Mouse (Mus musculus): ENCODE measurements around the gene Ddb2. TPM values are rescaled to one million over a fixed set of nuclear protein-coding genes. Genes with fewer than 3 reads are reported as not detected.

Ddb2 gene
- polyA plus RNA-seq, 1 experiment from 2014 or later: 12.6 TPM

- no peaks in the 10 kb centered on the region for H3K4me1 ChIP-seq (ENCODE audit: control insufficient read depth, insufficient read depth, low read length)
- DNase-seq (ENCODE audit: low spot score) (no peak), ATAC-seq (replicated peaks; ENCODE audit: insufficient number of reproducible peaks, low FRiP score, low TSS enrichment, low read depth) (no peak)
- H3K9ac ChIP-seq (replicated peaks; ENCODE audit: low read length): no peak overlapping the region
- no peak overlapping the region for H3K4me3 ChIP-seq (ENCODE audit: low read depth, low read length)
- no peaks in the 10 kb centered on the region for H3K36me3 ChIP-seq (replicated peaks; ENCODE audit: control insufficient read depth, insufficient read depth, low read depth, low read length)
- 76% methylated on average over 4 of the region's 4 CpGs for WGBS
- no peak overlapping the region for H3K27ac ChIP-seq (replicated peaks; ENCODE audit: low read depth, low read length)
- H3K9me3 ChIP-seq (replicated peaks; ENCODE audit: control insufficient read depth, low read length): no peaks in the 10 kb centered on the region
- no peak overlapping the region for H3K4me2 ChIP-seq (ENCODE audit: low read depth, low read length)
- no peaks in the 10 kb centered on the region for H3K27me3 ChIP-seq (ENCODE audit: control insufficient read depth, insufficient read depth, low read length)
Observed at GRCm38 (mm10) chr2:91217032-91217431, 19.8 kb downstream of the Ddb2 start.

DNA sequence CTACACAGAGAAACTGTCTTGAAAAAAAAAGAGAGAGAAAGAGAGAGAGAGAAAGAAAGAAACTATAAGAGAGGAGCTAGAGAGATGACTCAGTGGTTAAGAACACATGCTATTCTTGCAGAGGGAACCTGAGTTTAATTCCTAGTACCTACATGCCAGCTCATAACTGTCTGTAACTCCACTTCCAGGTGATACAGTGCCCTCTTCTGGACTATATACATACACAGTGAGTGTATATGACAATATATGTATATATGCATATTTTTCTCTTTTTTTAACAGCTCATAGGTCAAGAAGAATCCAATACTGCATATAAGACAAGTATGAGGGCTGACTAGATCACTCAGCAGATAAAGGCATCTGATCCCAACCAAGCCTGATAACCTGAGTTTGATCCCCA lies 23.5 kb downstream of the Ddb2 start:
- no peak for DNase-seq (ENCODE audit: low spot score)
- Histone ChIP-seq H3K27me3 (ENCODE audit: control insufficient read depth, insufficient read depth, low read length) (no peaks in the 10 kb centered on the region), H3K4me2 (ENCODE audit: low read depth, low read length) (no peak overlapping the region), H3K36me3 (replicated peaks; ENCODE audit: control insufficient read depth, insufficient read depth, low read depth, low read length) (no peaks in the 10 kb centered on the region; the same call in 1 of the 2 replicates), H3K9ac (replicated peaks; ENCODE audit: low read length) (no peak overlapping the region), H3K27ac (replicated peaks; ENCODE audit: low read depth, low read length) (no peak overlapping the region), H3K4me3 (ENCODE audit: low read depth, low read length) (no peak overlapping the region), H3K9me3 (replicated peaks; ENCODE audit: control insufficient read depth, low read length) (no peaks in the 10 kb centered on the region), H3K4me1 (ENCODE audit: control insufficient read depth, insufficient read depth, low read length) (no peaks in the 10 kb centered on the region)
- no peak for ATAC-seq (replicated peaks; ENCODE audit: insufficient number of reproducible peaks, low FRiP score, low TSS enrichment, low read depth)

- ATAC-seq (replicated peaks; ENCODE audit: insufficient number of reproducible peaks, low FRiP score, low TSS enrichment, low read depth) (no peak), DNase-seq (ENCODE audit: low spot score) (no peak)
- Histone ChIP-seq H3K4me3 (ENCODE audit: low read depth, low read length) (no peak overlapping the region), H3K27ac (replicated peaks; ENCODE audit: low read depth, low read length) (no peak overlapping the region), H3K4me1 (ENCODE audit: control insufficient read depth, insufficient read depth, low read length) (no peaks in the 10 kb centered on the region), H3K9ac (replicated peaks; ENCODE audit: low read length) (no peak overlapping the region), H3K36me3 (replicated peaks; ENCODE audit: control insufficient read depth, insufficient read depth, low read depth, low read length) (peaks cover 4% of the 10 kb centered on the region), H3K27me3 (ENCODE audit: control insufficient read depth, insufficient read depth, low read length) (no peaks in the 10 kb centered on the region), H3K9me3 (replicated peaks; ENCODE audit: control insufficient read depth, low read length) (no peaks in the 10 kb centered on the region), H3K4me2 (ENCODE audit: low read depth, low read length) (no peak overlapping the region)
- WGBS: 90% methylated on average over 9 of the region's 9 CpGs
Observed at GRCm38 (mm10) chr2:91206254-91206775, 30.5 kb downstream of the Ddb2 start.

GRCm38 (mm10) chr2:91202972-91203656 lies 33.7 kb downstream of the Ddb2 start:
- ATAC-seq (replicated peaks; ENCODE audit: insufficient number of reproducible peaks, low FRiP score, low TSS enrichment, low read depth): peak; percentile 77; the same call in 1 of the 2 replicates
- H3K27ac ChIP-seq (replicated peaks; ENCODE audit: low read depth, low read length): peak overlapping the region; percentile 74
- 11% methylated on average over 20 of the region's 20 CpGs for WGBS
- DNase-seq (ENCODE audit: low spot score): no peak
- no peaks in the 10 kb centered on the region for H3K27me3 ChIP-seq (ENCODE audit: control insufficient read depth, insufficient read depth, low read length)
- peak overlapping the region; percentile 57 for H3K4me2 ChIP-seq (ENCODE audit: low read depth, low read length)
- H3K9me3 ChIP-seq (replicated peaks; ENCODE audit: control insufficient read depth, low read length): no peaks in the 10 kb centered on the region
- H3K4me3 ChIP-seq (ENCODE audit: low read depth, low read length): peak overlapping the region; percentile 69
- no peaks in the 10 kb centered on the region for H3K4me1 ChIP-seq (ENCODE audit: control insufficient read depth, insufficient read depth, low read length)
- peaks cover 4% of the 10 kb centered on the region for H3K36me3 ChIP-seq (replicated peaks; ENCODE audit: control insufficient read depth, insufficient read depth, low read depth, low read length)
- H3K9ac ChIP-seq (replicated peaks; ENCODE audit: low read length): peak overlapping the region; percentile 79

DNA sequence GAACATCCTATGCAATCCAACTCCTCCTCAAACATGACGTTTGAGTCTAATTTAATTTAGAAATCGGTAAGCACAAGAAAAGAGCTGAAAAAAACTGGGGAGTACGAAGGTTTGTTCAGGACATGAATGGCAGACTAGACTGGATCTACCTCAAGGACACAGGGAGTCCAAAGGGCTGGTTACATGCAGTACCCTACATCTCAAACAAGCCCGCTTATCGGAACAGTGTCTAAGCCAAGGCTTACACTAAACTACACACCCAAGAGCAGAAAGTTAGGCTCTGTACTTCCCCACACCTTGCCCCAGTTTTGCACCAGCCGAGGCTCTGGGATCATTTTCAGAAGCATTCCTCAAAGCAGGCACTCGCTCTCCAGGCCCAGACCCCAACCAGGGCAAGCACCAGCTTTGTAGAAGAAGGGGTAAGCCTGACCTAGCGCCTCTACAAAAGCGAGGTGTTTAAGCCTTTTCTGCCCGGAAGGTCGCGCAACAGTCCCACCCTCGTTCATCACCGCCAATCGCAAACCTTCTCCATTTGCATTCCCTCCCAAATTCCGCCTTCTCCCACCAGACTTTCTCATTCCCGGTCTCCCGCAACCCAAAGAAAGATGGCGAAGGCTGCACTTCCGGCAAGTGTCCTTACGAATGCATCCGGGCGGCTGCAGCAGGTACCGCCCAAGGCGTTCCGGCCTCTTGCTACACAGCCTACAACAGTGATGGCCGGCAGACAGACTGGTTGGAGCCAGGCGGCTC lies 34.4 kb downstream of the Ddb2 start, which contains the start of the genes Nr1h3 and Acp2:
Gene Nr1h3, minus strand, starts transcription at position 613 of the 750 bp plus-strand sequence.
Gene Acp2, plus strand, starts transcription at position 664 of the 750 bp plus-strand sequence.
- no peaks in the 10 kb centered on the region for H3K4me1 ChIP-seq (ENCODE audit: control insufficient read depth, insufficient read depth, low read length)
- no peaks in the 10 kb centered on the region for H3K27me3 ChIP-seq (ENCODE audit: control insufficient read depth, insufficient read depth, low read length)
- H3K9ac ChIP-seq (replicated peaks; ENCODE audit: low read length): peak within 1 kb of the TSS; percentile 79
- DNase-seq (ENCODE audit: low spot score) (peak; percentile 95), ATAC-seq (replicated peaks; ENCODE audit: insufficient number of reproducible peaks, low FRiP score, low TSS enrichment, low read depth) (peak; percentile 95)
- no peaks in the 10 kb centered on the region for H3K9me3 ChIP-seq (replicated peaks; ENCODE audit: control insufficient read depth, low read length)
- peak within 1 kb of the TSS; percentile 69 for H3K4me3 ChIP-seq (ENCODE audit: low read depth, low read length)
- WGBS: 3% methylated on average over 28 of the region's 28 CpGs
- H3K36me3 ChIP-seq (replicated peaks; ENCODE audit: control insufficient read depth, insufficient read depth, low read depth, low read length): peaks cover 4% of the 10 kb centered on the region
- H3K4me2 ChIP-seq (ENCODE audit: low read depth, low read length): peak within 1 kb of the TSS; percentile 57
- peak within 1 kb of the TSS; percentile 74 for H3K27ac ChIP-seq (replicated peaks; ENCODE audit: low read depth, low read length)

GRCm38 (mm10) chr2:91198888-91199287 lies 37.9 kb downstream of the Ddb2 start:
- Histone ChIP-seq H3K4me1 (ENCODE audit: control insufficient read depth, insufficient read depth, low read length) (no peaks in the 10 kb centered on the region), H3K27ac (replicated peaks; ENCODE audit: low read depth, low read length) (no peak overlapping the region), H3K9me3 (replicated peaks; ENCODE audit: control insufficient read depth, low read length) (no peaks in the 10 kb centered on the region), H3K9ac (replicated peaks; ENCODE audit: low read length) (no peak overlapping the region), H3K4me2 (ENCODE audit: low read depth, low read length) (no peak overlapping the region), H3K4me3 (ENCODE audit: low read depth, low read length) (no peak overlapping the region), H3K36me3 (replicated peaks; ENCODE audit: control insufficient read depth, insufficient read depth, low read depth, low read length) (no peaks in the 10 kb centered on the region), H3K27me3 (ENCODE audit: control insufficient read depth, insufficient read depth, low read length) (no peaks in the 10 kb centered on the region)
- DNase-seq (ENCODE audit: low spot score) (no peak), ATAC-seq (replicated peaks; ENCODE audit: insufficient number of reproducible peaks, low FRiP score, low TSS enrichment, low read depth) (no peak)
- WGBS: 84% methylated on average over 3 of the region's 3 CpGs

GRCm38 (mm10) chr2:91196577-91197001 lies 40.2 kb downstream of the Ddb2 start:
- 62% methylated on average over 3 of the region's 3 CpGs for WGBS
- DNase-seq (ENCODE audit: low spot score): no peak
- Histone ChIP-seq H3K9me3 (replicated peaks; ENCODE audit: control insufficient read depth, low read length) (no peaks in the 10 kb centered on the region), H3K4me1 (ENCODE audit: control insufficient read depth, insufficient read depth, low read length) (no peaks in the 10 kb centered on the region), H3K9ac (replicated peaks; ENCODE audit: low read length) (no peak overlapping the region), H3K4me2 (ENCODE audit: low read depth, low read length) (no peak overlapping the region), H3K27me3 (ENCODE audit: control insufficient read depth, insufficient read depth, low read length) (no peaks in the 10 kb centered on the region), H3K36me3 (replicated peaks; ENCODE audit: control insufficient read depth, insufficient read depth, low read depth, low read length) (no peaks in the 10 kb centered on the region), H3K4me3 (ENCODE audit: low read depth, low read length) (no peak overlapping the region), H3K27ac (replicated peaks; ENCODE audit: low read depth, low read length) (no peak overlapping the region)
- ATAC-seq (replicated peaks; ENCODE audit: insufficient number of reproducible peaks, low FRiP score, low TSS enrichment, low read depth): no peak

All from embryonic facial prominence, embryonic 11.5 days (tissue).